Mouse (Mus musculus): ENCODE measurements around the gene Rfc4.

DNA sequence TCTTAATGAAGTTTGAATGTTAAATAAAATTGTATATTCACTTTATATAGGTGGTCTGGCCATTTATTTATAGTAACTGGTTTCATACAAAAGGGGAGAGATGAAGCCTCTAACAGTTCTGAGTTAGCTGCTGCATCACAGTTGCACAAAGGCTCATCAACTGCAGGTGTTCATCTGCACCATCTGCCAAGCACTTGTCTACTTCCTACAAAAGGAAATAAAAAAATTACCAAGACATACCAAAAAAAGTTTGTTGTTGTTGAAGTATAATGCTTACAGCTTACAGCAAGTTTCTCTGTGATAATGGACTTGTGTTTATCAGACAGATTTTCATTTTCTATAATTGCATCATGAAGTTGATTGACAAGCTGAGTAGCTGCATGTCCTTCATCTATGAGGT, 13.6 kb downstream of the Rfc4 start:
- TF ChIP-seq MYOD1 (IDR thresholded peaks at IDR 0.05; ENCODE audit: control insufficient read depth in 1 of 3, insufficient read length in 2 of 3, low read depth in 2 of 3) (no peak), POLR2A (IDR thresholded peaks at IDR 0.05; ENCODE audit: insufficient read length, low read depth) (peak; percentile 7), TCF12 (IDR thresholded peaks at IDR 0.05; ENCODE audit: insufficient read depth, poor library complexity, severe bottlenecking) (no peak), MAX (IDR thresholded peaks at IDR 0.05; ENCODE audit: low read depth) (no peak), POLR2AphosphoS2 (IDR thresholded peaks at IDR 0.05; ENCODE audit: insufficient read length, low read depth) (peak; percentile 24)

Data from myocyte (in vitro differentiated cells).